Mouse (Mus musculus) liver, postnatal 0 days (tissue): ENCODE data around the gene Mier2.

Experiments used
- CTCF ChIP-seq: sonication (generic); IDR thresholded peaks from 2 replicates; pipeline ENCODE4 v1.5.1; 2016; ENCODE audit warnings: antibody characterized with exemption, low read depth
- EP300 ChIP-seq: IDR thresholded peaks from 2 replicates; pipeline ENCODE4 v1.6.1; 2016; ENCODE audit warnings: antibody characterized with exemption, low read depth, mild to moderate bottlenecking

DNA sequence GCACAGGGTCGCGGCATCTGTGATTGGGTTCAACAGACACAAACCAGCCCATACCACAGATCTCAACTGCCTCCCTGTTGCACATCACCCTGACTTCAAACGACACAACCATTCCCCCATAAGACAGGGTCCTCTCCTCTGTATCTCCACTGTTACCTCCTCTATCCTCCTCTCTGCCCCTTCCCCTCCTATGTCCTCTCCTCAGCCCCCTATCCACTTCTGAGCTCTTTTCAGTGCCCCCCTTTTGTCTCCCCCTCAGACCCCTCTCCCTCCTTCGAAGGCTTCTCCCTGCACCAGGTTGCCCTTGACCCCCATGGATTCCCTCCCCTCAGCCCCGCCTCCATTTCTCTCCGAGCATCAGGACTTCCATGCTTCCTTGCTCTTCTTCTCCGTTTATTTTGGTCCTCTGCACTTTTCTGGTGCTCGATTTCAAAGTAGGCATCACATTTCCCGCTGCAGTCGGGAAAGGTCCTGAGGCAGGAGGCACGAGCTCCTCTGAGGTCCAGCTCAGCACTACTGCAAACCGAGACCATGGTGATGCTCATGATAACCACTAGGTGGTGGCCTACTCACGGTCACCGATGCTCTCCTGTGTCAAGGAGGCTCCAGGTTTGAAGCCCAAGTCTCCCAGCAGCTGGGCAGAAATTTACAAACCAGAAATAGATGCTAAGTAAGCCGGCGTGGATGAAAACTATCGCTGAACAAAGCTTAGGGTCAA, 40.0 kb upstream of the Mier2 start:
- peak; percentile 87 for TF ChIP-seq CTCF
- no peak for TF ChIP-seq EP300
